Mouse (Mus musculus): ENCODE data around the gene Slc25a47. TPM values are rescaled to one million over a fixed set of nuclear protein-coding genes. Genes with fewer than 3 reads are reported as not detected.

Gene Slc25a47
- total RNA-seq (2023; ENCODE audit: inconsistent age) = 1.1 to 2.0 TPM (median 1.5 TPM) in 4 replicates

GRCm38 (mm10) chr12:108835840-108836409 lies at the start of gene Slc25a47, which contains the start of gene Slc25a29:
Gene Slc25a47, plus strand, starts transcription at chr12:108836046.
Gene Slc25a29, minus strand, starts transcription at chr12:108835883.

GRCm38 (mm10) chr12:108792546-108793452 lies 43.0 kb upstream of the Slc25a47 start, which contains the start of gene Yy1:
Gene Yy1, plus strand, starts transcription at chr12:108792973.

GRCm38 (mm10) chr12:108892989-108893714 lies 57.3 kb downstream of the Slc25a47 start, which contains the start of gene Wdr25:
Gene Wdr25, plus strand, starts transcription at chr12:108893631.

GRCm38 (mm10) chr12:108893715-108894431 lies 58.0 kb downstream of the Slc25a47 start, which contains the start of gene Wars:
Gene Wars, minus strand, starts transcription at chr12:108894174.

Other genes with a start within 250 kb of the Slc25a47 start
- not detected in 4 replicates for gene Degs2, start 133.7 kb upstream of the Slc25a47 start, total RNA-seq (2023; ENCODE audit: inconsistent age)
- gene Yy1, start 43.1 kb upstream of the Slc25a47 start, total RNA-seq (2023; ENCODE audit: inconsistent age) = 78.9 to 84.3 TPM (median 79.9 TPM) in 4 replicates
- 2.8 to 8.4 TPM (median 4.2 TPM) in 4 replicates for gene Slc25a29, start 163 bp upstream of the Slc25a47 start, total RNA-seq (2023; ENCODE audit: inconsistent age)
- 5.6 to 9.3 TPM (median 8.8 TPM) in 4 replicates for gene Wdr25, start 57.6 kb downstream of the Slc25a47 start, total RNA-seq (2023; ENCODE audit: inconsistent age)
- 45.9 to 54.5 TPM (median 47.8 TPM) in 4 replicates for gene Wars, start 58.1 kb downstream of the Slc25a47 start, total RNA-seq (2023; ENCODE audit: inconsistent age)
- gene Begain, start 232.2 kb downstream of the Slc25a47 start, total RNA-seq (2023; ENCODE audit: inconsistent age) = 7.4 to 11.6 TPM (median 8.9 TPM) in 4 replicates

All from B cell, adult (primary cell).